Mouse (Mus musculus) kidney, embryonic 15.5 days (tissue): ENCODE results near the gene Angptl3. TPM values are rescaled to one million over a fixed set of nuclear protein-coding genes. Genes with fewer than 3 reads are reported as not detected.

Source experiments
- ATAC-seq: fragments of 200-750 bp; cut with Nextera tagmentation; replicated peaks from 2 replicates; pipeline ENCODE4 v1.8.0; 2017; ENCODE audit warnings: moderate TSS enrichment; ENCODE audit not compliant: low FRiP score
- H3K27ac ChIP-seq: fragments of 300-500 bp; sonication (generic); 2 replicates; pipeline ENCODE4 v1.5.1; 2015; ENCODE audit warnings: mild to moderate bottlenecking, inconsistent platforms
- H3K27me3 ChIP-seq: fragments of 300-500 bp; sonication (generic); 2 replicates; pipeline ENCODE4 v1.6.1; 2015; ENCODE audit warnings: inconsistent platforms
- H3K36me3 ChIP-seq: fragments of 300-500 bp; sonication (generic); 2 replicates; pipeline ENCODE4 v1.6.1; 2015; ENCODE audit warnings: inconsistent platforms
- H3K4me1 ChIP-seq: fragments of 300-500 bp; sonication (generic); 2 replicates; pipeline ENCODE4 v1.6.1; 2015; ENCODE audit warnings: inconsistent platforms
- H3K4me2 ChIP-seq: fragments of 300-500 bp; sonication (generic); 2 replicates; pipeline ENCODE4 v1.6.1; 2015; ENCODE audit warnings: moderate library complexity, mild to moderate bottlenecking, inconsistent platforms
- H3K4me3 ChIP-seq: fragments of 300-500 bp; sonication (generic); replicated peaks from 2 replicates; pipeline ENCODE4 v1.5.1; 2015; ENCODE audit warnings: mild to moderate bottlenecking, inconsistent platforms
- H3K9ac ChIP-seq: fragments of 300-500 bp; sonication (generic); 2 replicates; pipeline ENCODE4 v1.6.1; 2015; ENCODE audit warnings: mild to moderate bottlenecking, inconsistent platforms
- H3K9me3 ChIP-seq: fragments of 300-500 bp; sonication (generic); replicated peaks from 2 replicates; pipeline ENCODE4 v1.6.1; 2016; ENCODE audit warnings: inconsistent platforms
- WGBS: fragments of 180-500 bp; shearing (Covaris S2); methylation state at CpG from one replicate; pipeline ENCODE4 v1.1.7; 2015; ENCODE audit warnings: mixed read lengths; 5-methylcytosine and 5-hydroxymethylcytosine counted together
- polyA plus RNA-seq: library from polyadenylated mRNA; unstranded; fragments of >200 nt; fragmentation: Nextera tagmentation; extraction: Ambion mirVana; gene quantifications from 2 replicates; pipeline ENCODE4 v1.2.1, GENCODE M21; 2015

Angptl3 gene
- polyA plus RNA-seq, result 2.2 and 3.8 TPM in 2 replicates

DNA sequence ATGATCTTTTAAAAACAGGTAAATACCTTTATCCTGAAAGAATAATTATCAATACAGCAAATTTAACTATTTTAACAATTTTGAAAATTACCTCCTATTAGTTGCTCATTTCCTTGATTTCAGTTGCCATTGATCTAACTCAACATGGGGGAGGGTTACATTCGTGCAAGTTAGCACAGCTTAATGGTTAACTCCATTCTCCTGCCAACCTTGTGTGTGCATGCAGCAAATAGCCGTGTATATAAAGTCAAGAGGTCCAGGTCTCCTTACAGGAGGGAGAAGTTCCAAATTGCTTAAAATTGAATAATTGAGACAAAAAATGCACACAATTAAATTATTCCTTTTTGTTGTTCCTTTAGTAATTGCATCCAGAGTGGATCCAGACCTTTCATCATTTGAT lies at the start of gene Angptl3:
Gene Angptl3 (plus strand): TSS at position 269 of the 400 bp plus-strand sequence.
- 61% methylated on average over 2 of the region's 2 CpGs for WGBS
- no peaks in the 10 kb centered on the region for H3K4me1 ChIP-seq
- no peaks in the 10 kb centered on the region for H3K36me3 ChIP-seq
- H3K4me3 ChIP-seq, result no peak within 1 kb of the TSS
- no peak within 1 kb of the TSS for H3K4me2 ChIP-seq
- no peak within 1 kb of the TSS for H3K9ac ChIP-seq
- no peak within 1 kb of the TSS for H3K27ac ChIP-seq
- H3K9me3 ChIP-seq, result no peaks in the 10 kb centered on the region
- ATAC-seq, result no peak
- no peaks in the 10 kb centered on the region for H3K27me3 ChIP-seq

DNA sequence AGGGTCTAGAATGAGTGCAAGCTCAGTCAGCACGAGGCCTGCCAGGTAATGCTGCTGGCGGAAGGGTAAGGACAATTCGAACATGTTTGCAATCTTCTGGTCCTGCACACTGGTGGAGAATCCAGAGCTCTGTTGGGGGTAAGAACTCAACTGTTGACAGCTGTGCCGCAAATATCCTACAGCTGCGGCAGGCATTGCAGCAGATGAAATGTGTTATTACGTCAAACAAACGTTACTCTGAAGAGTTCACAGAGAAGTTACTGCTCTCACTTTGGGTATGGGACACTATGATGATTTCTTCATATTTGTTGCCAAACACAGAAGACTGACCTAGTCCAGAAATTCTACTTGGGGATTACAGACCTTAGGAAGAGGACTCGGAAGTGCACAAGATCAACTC lies 46.1 kb upstream of the Angptl3 start:
- Histone ChIP-seq H3K4me2 (no peak overlapping the region), H3K4me3 (no peak overlapping the region), H3K4me1 (no peaks in the 10 kb centered on the region), H3K27ac (no peak overlapping the region), H3K36me3 (peaks cover 60% of the 10 kb centered on the region), H3K27me3 (no peaks in the 10 kb centered on the region), H3K9ac (no peak overlapping the region), H3K9me3 (no peaks in the 10 kb centered on the region)
- no peak for ATAC-seq
- 90% methylated on average over 8 of the region's 8 CpGs for WGBS

GRCm38 (mm10) chr4:98993491-98993890 lies 37.3 kb upstream of the Angptl3 start:
- 86% methylated on average over 4 of the region's 4 CpGs for WGBS
- Histone ChIP-seq H3K4me3 (no peak overlapping the region), H3K9ac (no peak overlapping the region), H3K4me2 (no peak overlapping the region), H3K27ac (no peak overlapping the region), H3K36me3 (peaks cover 30% of the 10 kb centered on the region), H3K9me3 (no peaks in the 10 kb centered on the region), H3K27me3 (no peaks in the 10 kb centered on the region), H3K4me1 (no peaks in the 10 kb centered on the region)
- ATAC-seq, result no peak

GRCm38 (mm10) chr4:99005574-99005973 lies 25.2 kb upstream of the Angptl3 start:
- no peaks in the 10 kb centered on the region for H3K9me3 ChIP-seq
- H3K4me1 ChIP-seq, result no peaks in the 10 kb centered on the region
- no peak overlapping the region for H3K27ac ChIP-seq
- ATAC-seq, result no peak
- no peaks in the 10 kb centered on the region for H3K27me3 ChIP-seq
- no peak overlapping the region for H3K4me3 ChIP-seq
- H3K9ac ChIP-seq, result no peak overlapping the region
- H3K4me2 ChIP-seq, result no peak overlapping the region
- WGBS, result 86% methylated on average over 2 of the region's 2 CpGs
- H3K36me3 ChIP-seq, result peaks cover 39% of the 10 kb centered on the region

- Histone ChIP-seq H3K27ac (no peak overlapping the region), H3K9me3 (no peaks in the 10 kb centered on the region), H3K27me3 (no peaks in the 10 kb centered on the region), H3K4me2 (no peak overlapping the region), H3K4me3 (no peak overlapping the region), H3K9ac (no peak overlapping the region), H3K36me3 (peaks cover 46% of the 10 kb centered on the region), H3K4me1 (no peaks in the 10 kb centered on the region)
- 62% methylated on average over 2 of the region's 2 CpGs for WGBS
- no peak for ATAC-seq
These were observed 24.4 kb upstream of the Angptl3 start for GRCm38 (mm10) chr4:99006319-99006718.

GRCm38 (mm10) chr4:99011039-99011438 lies 19.7 kb upstream of the Angptl3 start:
- no peak for ATAC-seq
- peaks cover 66% of the 10 kb centered on the region for H3K36me3 ChIP-seq
- no peaks in the 10 kb centered on the region for H3K9me3 ChIP-seq
- H3K4me3 ChIP-seq, result no peak overlapping the region
- no peak overlapping the region for H3K9ac ChIP-seq
- WGBS, result 89% methylated on average over 4 of the region's 4 CpGs
- no peaks in the 10 kb centered on the region for H3K4me1 ChIP-seq
- H3K27ac ChIP-seq, result no peak overlapping the region
- no peaks in the 10 kb centered on the region for H3K27me3 ChIP-seq
- no peak overlapping the region for H3K4me2 ChIP-seq

DNA sequence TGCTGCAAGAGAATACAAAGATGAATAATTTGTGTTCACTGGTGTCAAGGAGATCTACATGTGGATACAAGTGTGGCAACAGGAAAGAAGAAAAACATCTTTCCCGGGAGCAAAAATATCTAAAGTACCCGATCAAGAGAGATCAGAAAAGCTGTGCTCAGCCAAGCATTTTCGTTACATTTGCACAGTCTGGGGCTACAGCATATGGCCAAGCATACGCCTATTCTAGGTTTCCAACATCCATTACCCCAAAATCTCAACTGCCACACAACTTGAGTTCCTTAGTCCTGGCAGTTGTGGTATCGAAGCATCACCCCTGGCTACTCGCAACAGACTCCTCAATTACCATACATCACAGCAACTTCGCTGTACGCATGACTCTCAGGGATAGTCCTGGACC lies 8.5 kb upstream of the Angptl3 start:
- Histone ChIP-seq H3K4me1 (no peaks in the 10 kb centered on the region), H3K4me2 (no peak overlapping the region), H3K9me3 (no peaks in the 10 kb centered on the region), H3K4me3 (no peak overlapping the region), H3K36me3 (peaks cover 38% of the 10 kb centered on the region), H3K27me3 (no peaks in the 10 kb centered on the region), H3K27ac (no peak overlapping the region), H3K9ac (no peak overlapping the region)
- ATAC-seq, result no peak
- 88% methylated on average over 8 of the region's 8 CpGs for WGBS

- no peak for ATAC-seq
- Histone ChIP-seq H3K27me3 (no peaks in the 10 kb centered on the region), H3K4me2 (no peak overlapping the region), H3K27ac (no peak overlapping the region), H3K36me3 (no peaks in the 10 kb centered on the region), H3K9me3 (no peaks in the 10 kb centered on the region), H3K4me1 (no peaks in the 10 kb centered on the region), H3K9ac (no peak overlapping the region), H3K4me3 (no peak overlapping the region)
- WGBS, result 90% methylated on average over 5 of the region's 5 CpGs
These were observed 2.4 kb upstream of the Angptl3 start for GRCm38 (mm10) chr4:99028377-99028776.

GRCm38 (mm10) chr4:99032921-99033320 lies 2.2 kb downstream of the Angptl3 start:
- Histone ChIP-seq H3K4me2 (no peak overlapping the region), H3K4me3 (no peak overlapping the region), H3K9ac (no peak overlapping the region), H3K9me3 (no peaks in the 10 kb centered on the region), H3K27ac (no peak overlapping the region), H3K27me3 (no peaks in the 10 kb centered on the region), H3K4me1 (no peaks in the 10 kb centered on the region), H3K36me3 (no peaks in the 10 kb centered on the region)
- ATAC-seq, result no peak
- WGBS, result 80% methylated on average over 4 of the region's 4 CpGs

DNA sequence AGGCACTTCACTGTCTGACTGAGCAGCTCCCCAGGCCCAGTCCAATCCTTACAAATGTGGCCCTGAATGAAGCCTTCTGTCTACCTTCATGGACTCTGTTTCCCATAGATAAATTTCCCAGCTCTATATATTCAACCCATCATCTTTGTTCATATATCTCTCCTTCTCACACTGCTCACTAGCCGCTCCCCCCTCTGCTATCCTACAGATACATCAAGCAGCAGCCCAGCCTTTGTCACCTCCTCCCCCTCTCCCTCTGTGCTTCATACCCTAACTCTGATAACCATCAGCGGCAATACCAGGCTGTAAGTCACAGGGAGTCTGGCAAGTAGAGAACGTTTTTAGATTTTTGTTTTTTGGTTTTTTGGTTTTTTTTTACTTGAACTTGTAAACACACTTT lies 14.1 kb downstream of the Angptl3 start:
- Histone ChIP-seq H3K9ac (no peak overlapping the region), H3K36me3 (peaks cover 55% of the 10 kb centered on the region), H3K27me3 (no peaks in the 10 kb centered on the region), H3K4me3 (no peak overlapping the region), H3K9me3 (no peaks in the 10 kb centered on the region), H3K4me2 (no peak overlapping the region), H3K4me1 (no peaks in the 10 kb centered on the region), H3K27ac (no peak overlapping the region)
- WGBS, result 73% methylated on average over 3 of the region's 3 CpGs
- no peak for ATAC-seq

DNA sequence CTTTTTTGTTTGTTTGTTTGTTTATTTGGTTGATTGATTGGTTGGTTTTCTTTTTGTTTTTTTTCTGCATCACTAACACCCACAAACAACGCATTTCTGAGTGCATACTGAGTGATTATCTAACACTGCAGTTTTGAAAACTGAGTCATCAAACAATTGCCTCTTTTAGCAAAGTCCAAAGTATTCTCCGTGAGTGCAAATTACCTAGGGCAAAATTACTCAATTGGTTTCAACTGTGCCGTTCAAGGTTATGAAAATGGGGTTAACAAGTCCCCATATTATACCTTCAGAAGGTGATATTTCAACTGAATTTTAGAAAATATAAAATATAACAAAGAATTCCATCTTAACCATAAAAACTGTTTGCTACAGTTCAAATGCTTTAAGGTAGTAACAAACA lies 15.7 kb downstream of the Angptl3 start:
- no peaks in the 10 kb centered on the region for H3K27me3 ChIP-seq
- no peaks in the 10 kb centered on the region for H3K9me3 ChIP-seq
- no peak overlapping the region for H3K9ac ChIP-seq
- ATAC-seq, result no peak
- H3K4me2 ChIP-seq, result no peak overlapping the region
- peaks cover 53% of the 10 kb centered on the region for H3K36me3 ChIP-seq
- no peak overlapping the region for H3K4me3 ChIP-seq
- H3K27ac ChIP-seq, result no peak overlapping the region
- 79% methylated on average over 3 of the region's 3 CpGs for WGBS
- no peaks in the 10 kb centered on the region for H3K4me1 ChIP-seq

GRCm38 (mm10) chr4:99048581-99048980 lies 17.8 kb downstream of the Angptl3 start:
- 84% methylated on average over 2 of the region's 2 CpGs for WGBS
- ATAC-seq, result no peak
- no peak overlapping the region for H3K9ac ChIP-seq

DNA sequence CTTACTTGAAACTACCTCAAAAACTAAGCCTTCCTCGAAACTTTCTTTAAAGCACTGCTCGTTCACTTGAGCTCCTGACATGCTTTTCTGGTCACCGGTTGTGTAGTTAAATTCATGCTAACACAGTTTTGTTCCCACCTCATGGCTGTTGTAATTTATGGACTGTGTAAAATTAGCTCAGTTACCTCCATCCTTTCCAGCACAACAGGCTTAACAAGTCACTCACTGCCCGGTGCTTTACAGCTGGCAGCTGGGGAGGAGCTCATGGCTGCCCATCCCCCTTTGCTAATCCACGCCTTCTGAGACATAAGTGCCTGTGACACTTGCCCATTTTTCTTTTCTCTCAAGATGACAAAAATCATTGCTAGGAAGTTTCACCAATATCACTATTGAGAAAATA lies 33.8 kb downstream of the Angptl3 start:
- H3K9me3 ChIP-seq, result no peaks in the 10 kb centered on the region
- no peak overlapping the region for H3K27ac ChIP-seq
- ATAC-seq, result peak; percentile 91
- 21% methylated on average over 5 of the region's 5 CpGs for WGBS
- H3K4me3 ChIP-seq, result no peak overlapping the region
- H3K36me3 ChIP-seq, result peaks cover 62% of the 10 kb centered on the region
- H3K9ac ChIP-seq, result no peak overlapping the region
- no peaks in the 10 kb centered on the region for H3K27me3 ChIP-seq
- H3K4me2 ChIP-seq, result no peak overlapping the region
- peaks cover 2% of the 10 kb centered on the region for H3K4me1 ChIP-seq

More at GRCm38 (mm10) chr4:99048581-99048980, 17.8 kb downstream of the Angptl3 start:
- Histone ChIP-seq H3K4me1 (no peaks in the 10 kb centered on the region), H3K36me3 (peaks cover 46% of the 10 kb centered on the region), H3K9me3 (no peaks in the 10 kb centered on the region), H3K4me3 (no peak overlapping the region), H3K27me3 (no peaks in the 10 kb centered on the region), H3K27ac (no peak overlapping the region), H3K4me2 (no peak overlapping the region)
